Mouse (Mus musculus) forebrain, embryonic 15.5 days (tissue): ENCODE results near the gene Nf2. TPM values are rescaled to one million over a fixed set of nuclear protein-coding genes. Genes with fewer than 3 reads are reported as not detected.
"Not testable (repeated sequence)": the region's sequence is repeated elsewhere in the genome, so short reads cannot be mapped to it uniquely, and the experiment has no call there.

Experiments
- ATAC-seq: fragments of 200-750 bp; cut with Nextera tagmentation; replicated peaks from 2 replicates; pipeline ENCODE4 v1.8.0; 2017; ENCODE audit warnings: mild to moderate bottlenecking, moderate TSS enrichment, moderate library complexity
- H3K27ac ChIP-seq: fragments of 300-500 bp; sonication (generic); replicated peaks from 2 replicates; pipeline ENCODE4 v1.5.1; 2015; ENCODE audit warnings: mild to moderate bottlenecking, inconsistent platforms
- H3K27me3 ChIP-seq: fragments of 300-500 bp; sonication (generic); 2 replicates; pipeline ENCODE4 v1.6.1; 2015; ENCODE audit warnings: inconsistent platforms
- H3K36me3 ChIP-seq: fragments of 300-500 bp; sonication (generic); 2 replicates; pipeline ENCODE4 v1.6.1; 2015; ENCODE audit warnings: mild to moderate bottlenecking, inconsistent platforms
- H3K4me1 ChIP-seq: fragments of 300-500 bp; sonication (generic); 2 replicates; pipeline ENCODE4 v1.6.1; 2015; ENCODE audit warnings: inconsistent platforms
- H3K4me2 ChIP-seq: fragments of 300-500 bp; sonication (generic); replicated peaks from 2 replicates; pipeline ENCODE4 v1.6.1; 2015; ENCODE audit warnings: mild to moderate bottlenecking, inconsistent platforms
- H3K4me3 ChIP-seq: fragments of 300-500 bp; sonication (generic); 2 replicates; pipeline ENCODE4 v1.5.1; 2015; ENCODE audit warnings: mild to moderate bottlenecking, inconsistent platforms
- H3K9ac ChIP-seq: fragments of 300-500 bp; sonication (generic); replicated peaks from 2 replicates; pipeline ENCODE4 v1.6.1; 2015; ENCODE audit warnings: mild to moderate bottlenecking, inconsistent platforms
- H3K9me3 ChIP-seq: fragments of 300-500 bp; sonication (generic); 2 replicates; pipeline ENCODE4 v1.6.1; 2016; ENCODE audit warnings: inconsistent platforms
- WGBS: fragments of 180-500 bp; shearing (Covaris S2); methylation state at CpG from one replicate; pipeline ENCODE4 v1.1.7; 2015; ENCODE audit warnings: mixed read lengths; 5-methylcytosine and 5-hydroxymethylcytosine counted together
- polyA plus RNA-seq: library from polyadenylated mRNA; unstranded; fragments of >200 nt; fragmentation: Nextera tagmentation; extraction: Ambion mirVana; gene quantifications from 2 replicates; pipeline ENCODE4 v1.2.1, GENCODE M21; 2015

The Nf2 gene
- polyA plus RNA-seq, 1 experiment from 2014 or later = 67.3 TPM

- Histone ChIP-seq H3K9me3 (no peaks in the 10 kb centered on the region), H3K27me3 (no peaks in the 10 kb centered on the region), H3K4me3 (no peak overlapping the region), H3K4me1 (peaks cover 9% of the 10 kb centered on the region; the same call in 1 of the 2 replicates), H3K4me2 (no peak overlapping the region), H3K27ac (no peak overlapping the region), H3K9ac (no peak overlapping the region), H3K36me3 (no peaks in the 10 kb centered on the region)
- 85% methylated on average over 3 of the region's 3 CpGs for WGBS
- no peak for ATAC-seq
These were observed 15.9 kb downstream of the Nf2 start for GRCm38 (mm10) chr11:4833295-4833939.

- Histone ChIP-seq H3K4me3 (no peak overlapping the region), H3K27me3 (no peaks in the 10 kb centered on the region), H3K9ac (no peak overlapping the region), H3K4me1 (peaks cover 9% of the 10 kb centered on the region; the same call in 1 of the 2 replicates), H3K27ac (no peak overlapping the region), H3K36me3 (no peaks in the 10 kb centered on the region), H3K4me2 (no peak overlapping the region), H3K9me3 (no peaks in the 10 kb centered on the region)
- no peak for ATAC-seq
These were observed 18.3 kb downstream of the Nf2 start for GRCm38 (mm10) chr11:4831066-4831465.

- Histone ChIP-seq H3K9me3 (no peaks in the 10 kb centered on the region), H3K27ac (no peak overlapping the region), H3K4me3 (no peak overlapping the region), H3K4me1 (peaks cover 9% of the 10 kb centered on the region; the same call in 1 of the 2 replicates), H3K4me2 (no peak overlapping the region), H3K36me3 (no peaks in the 10 kb centered on the region), H3K9ac (no peak overlapping the region), H3K27me3 (no peaks in the 10 kb centered on the region)
- WGBS = 85% methylated on average over 2 of the region's 2 CpGs
- ATAC-seq = no peak
These were observed 21.4 kb downstream of the Nf2 start for GRCm38 (mm10) chr11:4827916-4828315.

- no peak overlapping the region for H3K27ac ChIP-seq
- H3K9me3 ChIP-seq = no peaks in the 10 kb centered on the region
- ATAC-seq = no peak
These were observed 22.0 kb downstream of the Nf2 start for GRCm38 (mm10) chr11:4827340-4827739.

GRCm38 (mm10) chr11:4826152-4826778 is 23.1 kb downstream of the Nf2 start:
- no peaks in the 10 kb centered on the region for H3K27me3 ChIP-seq

More at GRCm38 (mm10) chr11:4827340-4827739, 22.0 kb downstream of the Nf2 start:
- no peak overlapping the region for H3K4me2 ChIP-seq
- H3K4me1 ChIP-seq = peaks cover 9% of the 10 kb centered on the region; the same call in 1 of the 2 replicates
- no peak overlapping the region for H3K9ac ChIP-seq
- H3K36me3 ChIP-seq = no peaks in the 10 kb centered on the region
- H3K27me3 ChIP-seq = no peaks in the 10 kb centered on the region
- no peak overlapping the region for H3K4me3 ChIP-seq

GRCm38 (mm10) chr11:4823655-4824312 is 25.6 kb downstream of the Nf2 start:
- ATAC-seq = no peak

More at GRCm38 (mm10) chr11:4826152-4826778, 23.1 kb downstream of the Nf2 start:
- no peak for ATAC-seq
- H3K4me2 ChIP-seq = no peak overlapping the region
- 95% methylated on average over 3 of the region's 3 CpGs for WGBS
- no peaks in the 10 kb centered on the region for H3K36me3 ChIP-seq
- peaks cover 9% of the 10 kb centered on the region; the same call in 1 of the 2 replicates for H3K4me1 ChIP-seq
- no peaks in the 10 kb centered on the region for H3K9me3 ChIP-seq
- H3K27ac ChIP-seq = no peak overlapping the region
- H3K4me3 ChIP-seq = no peak overlapping the region
- no peak overlapping the region for H3K9ac ChIP-seq

GRCm38 (mm10) chr11:4822446-4822842 is 26.9 kb downstream of the Nf2 start:
- not testable (repeated sequence) for H3K4me1 ChIP-seq, H3K4me3 ChIP-seq, H3K36me3 ChIP-seq, H3K27me3 ChIP-seq, ATAC-seq, H3K9ac ChIP-seq, H3K27ac ChIP-seq, H3K9me3 ChIP-seq, H3K4me2 ChIP-seq
- 86% methylated on average over 4 of the region's 4 CpGs for WGBS

More at GRCm38 (mm10) chr11:4823655-4824312, 25.6 kb downstream of the Nf2 start:
- Histone ChIP-seq H3K9me3 (no peaks in the 10 kb centered on the region), H3K4me2 (no peak overlapping the region), H3K27me3 (no peaks in the 10 kb centered on the region), H3K9ac (no peak overlapping the region), H3K27ac (no peak overlapping the region), H3K4me1 (0 out of 2 replicates have a peak, but pooled peaks cover 2% of the 10 kb centered on the region), H3K36me3 (no peaks in the 10 kb centered on the region), H3K4me3 (no peak overlapping the region)
- WGBS = 92% methylated on average over 6 of the region's 6 CpGs

- no peaks in the 10 kb centered on the region for H3K36me3 ChIP-seq
- 39% methylated on average over 7 of the region's 7 CpGs for WGBS
- H3K9ac ChIP-seq = no peak overlapping the region
- H3K27ac ChIP-seq = no peak overlapping the region
- 0 out of 2 replicates have a peak, but pooled peaks cover 2% of the 10 kb centered on the region for H3K4me1 ChIP-seq
- peak; percentile 51; the same call in 1 of the 2 replicates for ATAC-seq
- H3K4me3 ChIP-seq = no peak overlapping the region
- no peak overlapping the region for H3K4me2 ChIP-seq
- no peaks in the 10 kb centered on the region for H3K9me3 ChIP-seq
- no peaks in the 10 kb centered on the region for H3K27me3 ChIP-seq
These were observed 27.6 kb downstream of the Nf2 start for GRCm38 (mm10) chr11:4821492-4822445.

GRCm38 (mm10) chr11:4814507-4815450 is 34.6 kb downstream of the Nf2 start:
- Histone ChIP-seq H3K27ac (no peak overlapping the region), H3K9me3 (no peaks in the 10 kb centered on the region), H3K9ac (no peak overlapping the region), H3K27me3 (no peaks in the 10 kb centered on the region), H3K4me3 (no peak overlapping the region), H3K36me3 (no peaks in the 10 kb centered on the region), H3K4me1 (no peaks in the 10 kb centered on the region), H3K4me2 (no peak overlapping the region)
- ATAC-seq = no peak
- 78% methylated on average over 7 of the region's 7 CpGs for WGBS

- Histone ChIP-seq H3K9me3 (no peaks in the 10 kb centered on the region), H3K4me1 (peaks cover 15% of the 10 kb centered on the region), H3K9ac (no peak overlapping the region), H3K36me3 (0 out of 2 replicates have a peak, but pooled peaks cover 2% of the 10 kb centered on the region), H3K4me2 (no peak overlapping the region), H3K4me3 (no peak overlapping the region), H3K27me3 (no peaks in the 10 kb centered on the region), H3K27ac (no peak overlapping the region)
- ATAC-seq = no peak
- WGBS = 84% methylated on average over 6 of the region's 6 CpGs
These were observed 41.0 kb downstream of the Nf2 start for GRCm38 (mm10) chr11:4808311-4808710.
